Mouse (Mus musculus): ENCODE data around the gene Adarb1. TPM values are rescaled to one million over a fixed set of nuclear protein-coding genes. Genes with fewer than 3 reads are reported as not detected.

The Adarb1 gene
- total RNA-seq, 2 experiments from 2014 or later, result 0.72 TPM; not detected in 1

GRCm38 (mm10) chr10:77333518-77333917 is 84.6 kb downstream of the Adarb1 start:
- ATAC-seq (replicated peaks; ENCODE audit: poor library complexity, severe bottlenecking), result no peak

DNA sequence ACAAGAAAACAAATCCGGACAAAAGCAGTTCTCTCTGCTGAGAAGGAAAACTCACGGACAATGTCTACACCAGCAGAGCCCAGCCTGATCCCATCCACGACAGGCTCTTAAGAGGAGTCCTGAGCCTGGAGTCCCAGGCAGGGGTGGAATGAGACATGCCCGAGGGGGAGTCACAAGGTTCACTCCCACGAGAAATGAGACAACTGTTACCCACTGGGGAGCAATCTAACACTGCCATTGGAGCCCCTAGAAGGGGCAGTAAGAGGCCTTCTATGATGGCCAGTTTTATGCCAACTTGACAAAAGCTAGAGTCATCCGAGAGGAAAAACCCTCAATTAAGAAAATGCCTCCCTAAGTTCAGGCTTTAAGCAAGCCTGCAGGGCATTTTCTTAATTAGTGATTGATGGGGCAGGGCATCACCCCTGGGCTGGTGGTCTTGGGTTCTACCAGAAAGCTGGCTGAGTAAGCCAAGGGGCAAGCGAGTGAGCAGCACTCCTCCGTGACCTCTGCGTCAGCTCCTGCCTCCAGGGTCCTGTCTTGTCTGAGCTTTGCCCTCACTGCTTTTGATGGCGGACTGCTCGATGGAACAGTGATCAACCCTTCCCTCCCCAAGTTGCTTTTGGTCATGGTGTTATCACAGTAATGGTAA is 88.5 kb downstream of the Adarb1 start:
- ATAC-seq (replicated peaks; ENCODE audit: poor library complexity, severe bottlenecking), result no peak

DNA sequence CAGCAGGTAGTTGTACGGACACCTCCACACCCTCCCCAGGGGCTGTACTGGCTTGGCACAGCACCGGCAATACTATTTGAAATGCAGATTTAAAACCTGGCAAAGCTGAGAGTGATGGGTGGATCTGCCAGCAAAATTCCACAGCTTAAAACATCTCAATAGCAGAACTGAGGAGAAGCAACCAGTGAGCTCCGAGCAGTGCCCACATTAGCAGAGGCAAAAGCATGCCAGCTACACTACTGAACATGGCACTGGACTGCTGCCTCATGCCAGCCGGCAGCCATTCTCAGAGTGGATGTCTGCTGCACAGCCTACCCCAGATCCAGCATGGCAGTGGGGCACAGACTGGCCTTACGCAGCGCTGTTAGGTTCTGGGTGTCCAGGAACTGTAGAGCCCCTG is 93.4 kb downstream of the Adarb1 start:
- ATAC-seq (replicated peaks; ENCODE audit: poor library complexity, severe bottlenecking), result no peak

DNA sequence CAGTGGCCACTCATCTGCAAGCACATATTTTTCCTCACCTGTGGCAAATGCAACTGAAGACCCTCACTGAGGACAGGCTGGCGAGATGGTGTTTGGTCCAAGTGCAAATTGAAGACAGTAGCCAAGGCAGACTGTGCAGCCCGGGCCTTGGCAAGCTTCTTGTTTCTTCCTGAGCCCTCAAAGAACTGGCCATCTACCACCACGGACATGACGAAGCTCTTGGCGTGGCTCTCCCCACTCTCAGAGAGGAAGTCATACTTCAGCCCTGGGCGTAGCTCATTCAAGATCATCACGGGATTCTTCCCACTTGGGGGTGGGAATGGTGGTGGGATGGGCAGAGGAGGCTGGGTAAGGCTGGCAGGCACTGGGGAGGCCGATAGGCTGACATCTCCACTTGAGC is 96.5 kb downstream of the Adarb1 start:
- ATAC-seq (replicated peaks; ENCODE audit: poor library complexity, severe bottlenecking), result no peak

DNA sequence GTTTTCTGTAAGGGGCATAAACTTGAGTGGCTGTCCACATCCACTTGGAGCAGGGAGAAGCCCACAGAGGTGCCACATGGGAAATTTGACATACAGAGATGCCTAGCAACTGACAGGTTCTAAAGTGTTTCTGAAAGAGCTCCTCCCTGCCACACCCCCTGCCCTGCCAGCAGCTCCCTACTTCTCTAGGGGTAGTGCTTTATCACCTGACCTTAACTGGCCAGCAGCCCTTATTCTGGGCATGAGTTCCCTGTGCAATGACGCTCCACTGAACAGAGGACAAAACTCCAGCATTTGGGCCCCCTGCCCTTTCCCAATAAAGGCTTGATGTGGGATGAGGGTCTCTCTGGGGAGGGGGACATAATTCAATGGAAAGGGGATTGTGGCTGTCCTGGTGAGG is 97.1 kb downstream of the Adarb1 start:
- no peak for ATAC-seq (replicated peaks; ENCODE audit: poor library complexity, severe bottlenecking)

- no peak for ATAC-seq (replicated peaks; ENCODE audit: poor library complexity, severe bottlenecking)
Observed at GRCm38 (mm10) chr10:77315682-77316081, 102.4 kb downstream of the Adarb1 start.

DNA sequence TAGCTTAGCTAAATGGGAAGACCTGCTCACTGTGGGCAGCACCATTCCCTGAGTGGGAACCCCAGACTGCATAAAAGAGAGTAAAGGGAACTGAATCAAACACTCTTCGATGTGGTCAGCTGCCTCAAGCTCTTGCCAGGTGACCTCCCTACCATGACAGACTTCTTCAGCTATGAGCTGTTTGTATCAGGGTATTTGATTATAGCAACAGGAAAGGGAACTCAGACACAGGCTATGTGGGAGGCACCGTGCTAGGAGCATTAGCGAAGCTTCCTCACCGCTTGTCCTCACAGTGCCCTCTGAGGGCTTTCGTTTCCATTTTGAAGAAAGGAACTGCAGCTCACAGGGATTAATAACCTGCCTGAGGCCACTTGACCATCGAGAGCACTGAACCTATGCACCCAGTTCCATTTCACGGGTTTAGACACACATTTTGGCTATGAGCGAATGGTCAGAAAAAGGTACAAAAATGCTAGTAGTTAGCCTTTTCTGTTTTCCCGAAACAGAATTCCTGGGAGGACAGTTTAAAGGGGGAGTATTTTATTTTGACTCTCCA is 103.3 kb downstream of the Adarb1 start:
- peak; percentile 46; the same call in 1 of the 2 replicates for ATAC-seq (replicated peaks; ENCODE audit: poor library complexity, severe bottlenecking)

DNA sequence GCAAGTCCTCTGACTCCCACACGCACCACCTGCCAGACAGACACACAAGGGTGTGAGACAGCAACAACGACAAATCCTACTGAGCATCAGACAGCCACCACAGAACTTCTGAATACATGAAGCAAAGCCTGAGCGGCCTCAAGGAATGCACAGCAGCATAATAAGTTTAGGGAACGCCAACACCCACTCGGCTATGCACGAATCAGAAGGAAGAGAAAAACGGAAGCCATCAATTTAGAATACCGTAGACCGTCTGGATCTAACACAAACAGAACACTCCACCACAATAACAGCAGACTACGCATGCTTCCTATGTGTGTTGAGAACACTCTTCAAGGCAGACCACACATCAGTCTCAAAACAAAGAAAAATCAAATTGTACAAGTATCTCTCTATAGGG is 109.1 kb downstream of the Adarb1 start:
- no peak for ATAC-seq (replicated peaks; ENCODE audit: poor library complexity, severe bottlenecking)

- no peak for ATAC-seq (replicated peaks; ENCODE audit: poor library complexity, severe bottlenecking)
Observed at GRCm38 (mm10) chr10:77305766-77306165, 112.3 kb downstream of the Adarb1 start.

DNA sequence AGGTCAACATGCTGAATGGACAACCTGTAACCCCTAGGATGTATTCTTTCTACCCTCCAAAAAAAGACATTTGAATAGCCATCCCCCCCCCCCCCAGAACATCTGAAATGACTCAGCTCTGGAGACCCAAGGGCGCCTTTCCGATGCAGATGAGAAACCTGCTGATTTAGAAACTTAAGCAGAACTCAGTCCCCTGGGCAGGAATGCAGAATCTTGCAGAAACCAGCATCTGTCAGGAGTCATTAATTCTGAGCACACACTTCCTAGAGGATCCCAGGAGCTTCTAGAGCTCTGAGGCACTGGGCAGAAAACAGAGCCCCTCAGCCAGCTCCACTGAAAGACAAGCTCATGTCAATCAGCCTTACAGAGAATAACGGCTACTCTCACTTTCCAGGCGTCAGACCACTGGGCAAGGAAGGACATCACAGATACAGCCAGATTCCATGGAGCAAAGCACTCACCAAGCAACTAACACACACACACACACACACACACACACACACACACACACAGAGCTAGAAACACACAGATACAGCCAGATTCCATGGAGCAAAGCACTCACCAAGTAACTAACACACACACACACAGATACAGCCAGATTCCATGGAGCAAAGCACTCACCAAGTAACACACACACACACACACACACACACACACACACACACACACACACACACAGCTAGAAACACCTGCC is 113.1 kb downstream of the Adarb1 start:
- ATAC-seq (replicated peaks; ENCODE audit: poor library complexity, severe bottlenecking), result no peak

DNA sequence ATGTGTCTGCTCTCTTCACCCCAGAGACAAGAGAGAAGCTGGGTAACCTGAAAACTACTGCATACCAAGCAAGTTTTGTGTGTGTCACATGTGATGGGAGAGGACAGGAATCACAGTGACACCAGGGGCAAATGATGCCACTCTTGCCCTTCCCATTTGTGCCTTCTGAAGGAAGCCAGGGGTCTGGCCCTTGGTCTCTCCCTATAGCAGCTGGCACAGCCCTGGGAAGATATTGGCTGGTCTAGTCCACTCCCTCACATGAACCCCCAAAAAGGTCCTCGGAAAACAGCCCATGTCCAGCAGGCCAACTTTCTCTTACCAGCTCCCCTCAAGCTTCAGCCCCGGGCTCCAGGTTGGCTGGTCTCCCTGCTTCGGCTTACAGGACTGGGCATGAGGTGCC is 113.7 kb downstream of the Adarb1 start:
- ATAC-seq (replicated peaks; ENCODE audit: poor library complexity, severe bottlenecking), result no peak

- no peak for ATAC-seq (replicated peaks; ENCODE audit: poor library complexity, severe bottlenecking)
Observed at GRCm38 (mm10) chr10:77300934-77301297, 117.2 kb downstream of the Adarb1 start.

DNA sequence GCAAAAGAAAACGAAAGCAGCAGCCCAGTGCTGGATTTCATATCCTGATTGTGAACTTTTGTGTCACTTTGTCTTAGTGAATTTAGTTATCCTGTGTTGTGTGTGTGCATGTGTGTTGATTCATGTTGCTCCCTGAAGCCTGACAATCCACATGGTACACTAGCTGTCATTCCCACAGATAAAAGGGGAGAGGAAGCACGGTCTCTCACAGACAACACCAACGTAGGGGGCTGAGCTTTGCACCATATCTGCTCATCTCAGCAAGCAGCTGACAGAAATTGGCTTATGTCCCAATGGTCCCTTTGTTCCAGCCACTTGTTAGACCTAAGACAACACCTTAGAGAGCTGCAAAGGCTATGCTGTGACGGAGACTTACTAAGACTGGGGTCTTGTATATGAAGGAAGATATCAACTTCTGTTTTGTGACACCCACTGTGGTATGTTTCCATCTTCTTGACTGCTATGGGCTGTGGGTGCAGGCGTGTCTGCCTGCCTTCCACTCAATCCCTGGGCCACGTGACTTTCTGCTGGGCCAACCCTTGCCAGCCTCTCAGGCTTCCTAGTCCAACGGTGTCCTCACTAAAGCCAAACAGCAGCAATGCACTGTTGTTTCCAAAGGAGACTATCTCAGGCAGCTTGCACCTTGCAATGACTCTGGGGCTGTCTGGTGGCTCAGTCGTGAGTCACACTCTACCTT is 117.7 kb downstream of the Adarb1 start:
- ATAC-seq (replicated peaks; ENCODE audit: poor library complexity, severe bottlenecking), result no peak

- no peak for ATAC-seq (replicated peaks; ENCODE audit: poor library complexity, severe bottlenecking)
Observed at GRCm38 (mm10) chr10:77299194-77299593, 118.9 kb downstream of the Adarb1 start.

- ATAC-seq (replicated peaks; ENCODE audit: poor library complexity, severe bottlenecking), result no peak
Observed at GRCm38 (mm10) chr10:77298621-77299020, 119.4 kb downstream of the Adarb1 start.

GRCm38 (mm10) chr10:77294691-77295090 is 123.4 kb downstream of the Adarb1 start:
- no peak for ATAC-seq (replicated peaks; ENCODE audit: poor library complexity, severe bottlenecking)

DNA sequence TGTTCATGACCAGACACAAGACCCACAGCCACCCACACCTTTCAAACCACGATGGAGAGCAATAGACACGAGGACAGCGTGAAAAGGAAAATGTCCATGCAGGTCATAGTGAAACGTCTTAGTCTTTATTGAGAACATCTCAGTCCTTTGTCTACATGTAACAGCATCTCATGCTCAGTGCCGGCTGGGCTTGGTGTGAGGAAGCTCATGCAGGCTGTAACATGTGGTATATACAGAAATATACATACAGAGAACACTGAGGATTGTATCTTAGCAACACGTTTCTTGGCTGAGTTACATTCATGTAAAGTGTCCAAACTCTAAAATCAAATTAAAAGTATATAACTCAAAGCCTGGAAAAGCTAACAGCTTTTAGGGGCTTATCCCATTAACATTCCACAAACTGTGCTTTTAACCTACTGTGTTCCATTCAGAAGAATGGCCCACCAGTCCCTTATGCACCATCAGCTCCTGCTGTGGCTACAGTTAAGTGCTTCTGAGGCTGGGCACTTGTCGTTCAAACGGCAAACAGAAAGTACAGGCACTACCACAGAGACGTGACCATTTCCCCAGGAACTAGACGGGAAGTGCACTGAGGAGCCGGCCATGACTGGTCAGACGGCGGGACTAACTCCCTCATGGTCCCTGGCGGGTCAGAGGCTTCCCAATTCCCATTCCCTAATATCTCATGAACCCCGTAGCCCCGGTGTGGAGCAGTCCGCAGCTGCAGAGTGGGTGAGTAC is 127.3 kb downstream of the Adarb1 start:
- 0 out of 2 replicates have a peak, but pooled peaks have one; percentile 33 for ATAC-seq (replicated peaks; ENCODE audit: poor library complexity, severe bottlenecking)

DNA sequence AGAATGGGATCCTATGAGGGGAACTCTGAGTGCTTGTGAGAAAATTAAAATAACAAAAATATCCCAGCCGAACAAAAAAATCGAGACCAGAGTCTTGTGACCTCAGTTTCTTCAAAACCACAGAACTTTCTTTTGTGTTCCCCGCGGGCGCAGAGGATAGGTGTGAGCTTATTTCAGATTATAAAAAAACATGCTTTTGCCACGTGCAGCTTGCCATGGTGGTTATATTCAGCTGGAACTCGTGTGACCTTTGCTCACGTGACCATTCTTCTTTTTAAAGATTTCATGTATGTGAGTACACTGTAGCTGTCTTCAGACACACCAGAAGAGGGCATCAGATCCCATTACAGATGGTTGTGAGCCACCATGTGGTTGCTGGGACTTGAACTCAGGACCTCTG is 128.5 kb downstream of the Adarb1 start:
- ATAC-seq (replicated peaks; ENCODE audit: poor library complexity, severe bottlenecking), result no peak

DNA sequence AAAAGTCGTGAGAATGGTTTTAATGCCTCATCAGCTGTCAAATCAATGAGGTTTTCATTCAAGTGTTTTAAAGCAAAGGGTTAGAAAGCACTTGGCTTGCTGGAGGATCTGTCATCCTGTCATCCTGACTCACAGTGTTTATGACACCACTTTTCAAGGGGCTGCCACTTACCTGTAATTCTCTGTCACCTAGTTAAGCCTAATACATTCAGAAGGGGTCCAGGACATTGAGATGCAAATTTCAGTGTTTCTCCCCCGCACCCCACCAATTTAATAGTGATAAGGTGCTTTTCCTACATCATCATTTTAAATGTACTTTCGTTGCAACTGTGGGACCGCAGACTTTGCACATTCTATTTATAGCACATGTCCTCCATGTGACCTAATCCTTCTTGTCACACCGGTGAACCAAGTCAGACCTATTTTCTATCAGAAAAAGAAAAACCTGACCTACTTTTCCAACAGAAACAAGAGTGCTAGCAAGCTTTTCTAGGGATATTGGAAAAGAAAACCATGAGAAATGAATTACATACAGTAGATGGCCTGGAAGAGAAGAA is 129.4 kb downstream of the Adarb1 start:
- ATAC-seq (replicated peaks; ENCODE audit: poor library complexity, severe bottlenecking), result no peak

- no peak for ATAC-seq (replicated peaks; ENCODE audit: poor library complexity, severe bottlenecking)
Observed at GRCm38 (mm10) chr10:77287626-77288025, 130.4 kb downstream of the Adarb1 start.

All from granulocyte monocyte progenitor cell, adult 5-6 weeks (primary cell).